Mouse (Mus musculus): ENCODE results near the gene Fryl.

Gene Fryl

GRCm38 (mm10) chr5:73218065-73218464, 38.4 kb downstream of the Fryl start:
- DNase-seq: no peak

- DNase-seq: no peak
Measured at GRCm38 (mm10) chr5:73217116-73217515, 39.3 kb downstream of the Fryl start.

GRCm38 (mm10) chr5:73216014-73216413, 40.4 kb downstream of the Fryl start:
- DNase-seq: no peak

- DNase-seq: no peak
Measured at GRCm38 (mm10) chr5:73212446-73212845, 44.0 kb downstream of the Fryl start.

GRCm38 (mm10) chr5:73211961-73212360, 44.5 kb downstream of the Fryl start:
- no peak for DNase-seq

- no peak for DNase-seq
Measured at GRCm38 (mm10) chr5:73210971-73211315, 45.5 kb downstream of the Fryl start.

- no peak for DNase-seq
Measured at GRCm38 (mm10) chr5:73210127-73210970, 46.1 kb downstream of the Fryl start.

- DNase-seq: peak; percentile 31
Measured at GRCm38 (mm10) chr5:73209201-73210096, 47.0 kb downstream of the Fryl start.

- no peak for DNase-seq
Measured at GRCm38 (mm10) chr5:73208645-73209044, 47.8 kb downstream of the Fryl start.

GRCm38 (mm10) chr5:73206722-73207121, 49.7 kb downstream of the Fryl start:
- DNase-seq: no peak

GRCm38 (mm10) chr5:73205996-73206629, 50.3 kb downstream of the Fryl start:
- DNase-seq: no peak

- no peak for DNase-seq
Measured at GRCm38 (mm10) chr5:73205050-73205449, 51.4 kb downstream of the Fryl start.

- no peak for DNase-seq
Measured at GRCm38 (mm10) chr5:73202498-73202897, 53.9 kb downstream of the Fryl start.

GRCm38 (mm10) chr5:73202077-73202476, 54.3 kb downstream of the Fryl start:
- DNase-seq: no peak

- DNase-seq: no peak
Measured at GRCm38 (mm10) chr5:73200387-73201384, 55.7 kb downstream of the Fryl start.

GRCm38 (mm10) chr5:73199586-73199985, 56.8 kb downstream of the Fryl start:
- DNase-seq: no peak

GRCm38 (mm10) chr5:73198690-73199089, 57.7 kb downstream of the Fryl start:
- no peak for DNase-seq

- no peak for DNase-seq
Measured at GRCm38 (mm10) chr5:73197796-73198195, 58.6 kb downstream of the Fryl start.

- DNase-seq: no peak
Measured at GRCm38 (mm10) chr5:73194740-73195139, 61.7 kb downstream of the Fryl start.

GRCm38 (mm10) chr5:73194083-73194570, 62.3 kb downstream of the Fryl start:
- no peak for DNase-seq

- no peak for DNase-seq
Measured at GRCm38 (mm10) chr5:73193627-73194026, 62.8 kb downstream of the Fryl start.
